Mouse (Mus musculus): Measurements from ENCODE around the gene Grip1.

GRCm38 (mm10) chr10:120114493-120114892 lies 660.9 kb downstream of the Grip1 start:
- TF ChIP-seq CTCF (IDR thresholded peaks at IDR 0.05; ENCODE audit: low read depth, low read length): no peak
- TF ChIP-seq POLR2A (IDR thresholded peaks at IDR 0.05; ENCODE audit: extremely low read depth, insufficient read depth, low read length): no peak

Measured in liver, adult 2 months (tissue).